Mouse (Mus musculus): ENCODE measurements around the gene Dnajc21.

DNA sequence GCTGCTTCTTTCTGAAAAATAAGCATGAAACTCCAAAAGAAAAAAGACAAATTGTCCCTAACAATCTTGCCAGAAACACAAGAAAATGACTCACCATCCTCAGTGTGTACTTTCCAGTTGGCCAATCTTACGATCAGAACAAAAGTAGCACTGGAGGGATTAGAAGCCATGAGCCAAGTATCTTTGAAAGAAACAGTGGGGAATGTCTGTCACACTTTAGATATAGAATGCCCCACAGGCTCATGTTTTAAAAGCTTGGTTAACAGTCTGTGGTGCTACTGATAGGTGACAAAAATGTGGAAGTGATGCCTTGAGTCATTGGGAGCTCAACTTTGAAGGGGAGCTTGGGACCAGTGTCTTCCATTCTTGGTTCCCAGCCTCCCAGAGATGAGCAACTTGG, 28.0 kb downstream of the Dnajc21 start:
- TF ChIP-seq EP300 (IDR thresholded peaks at IDR 0.05; ENCODE audit: insufficient read depth, low read depth, low read length) (no peak), CTCF (IDR thresholded peaks at IDR 0.05) (no peak)

Data from heart, adult 2 months (tissue).